Mouse (Mus musculus): ENCODE results near the gene Wdr5b.
"Not testable (repeated sequence)": the region's sequence is repeated elsewhere in the genome, so short reads cannot be mapped to it uniquely, and the experiment has no call there.

The Wdr5b gene

DNA sequence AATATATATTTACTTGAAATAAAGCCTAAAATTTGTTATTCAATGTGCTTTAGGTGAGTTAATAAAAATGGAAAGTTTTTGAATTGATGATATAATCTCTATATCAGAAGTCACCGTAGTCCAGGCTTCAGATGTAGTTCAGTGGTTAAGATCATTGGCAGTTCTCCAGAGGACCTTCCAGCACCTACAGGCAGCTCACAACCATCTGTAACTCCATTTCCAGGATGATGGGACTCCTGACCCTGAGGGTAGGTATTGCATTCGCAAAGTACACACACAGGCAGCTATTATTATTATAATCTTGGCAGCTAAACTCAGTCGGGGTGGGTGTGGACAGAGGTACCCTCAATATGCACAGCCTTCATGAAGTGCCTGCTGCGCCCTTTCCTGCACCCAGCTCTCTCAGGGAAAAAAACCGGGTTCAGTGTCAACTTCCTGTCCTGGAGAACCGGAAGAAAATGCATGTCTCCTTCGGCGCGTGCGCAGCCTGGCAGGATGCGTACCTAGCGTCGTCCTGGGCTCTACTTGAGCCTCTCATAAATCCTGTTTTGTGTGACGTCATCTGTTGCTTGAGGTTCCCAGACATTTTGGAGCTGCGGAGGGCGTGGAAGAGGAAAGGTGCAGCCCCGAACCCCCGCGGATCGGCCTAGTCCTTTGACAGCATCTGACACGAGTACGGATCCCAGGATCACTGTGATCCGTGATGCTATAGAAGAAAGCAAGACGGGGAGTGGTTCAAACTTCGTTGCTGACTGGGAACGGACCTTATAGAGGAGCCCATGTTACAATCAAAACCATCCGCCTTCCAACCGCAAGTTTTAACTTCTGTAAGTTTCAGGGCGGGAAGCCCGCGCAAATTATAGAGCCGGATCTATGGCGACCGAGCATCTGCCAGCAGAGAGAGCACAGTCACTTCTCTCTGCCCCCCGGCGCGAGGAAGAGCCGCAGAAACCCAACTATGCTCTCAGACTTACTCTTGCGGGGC lies at the start of gene Wdr5b:
Gene Wdr5b (plus strand): TSS at position 551 of the 985 bp plus-strand sequence.
- peak; percentile 98 for DNase-seq

- DNase-seq = no peak
These were observed 48.6 kb upstream of the Wdr5b start for GRCm38 (mm10) chr16:35992391-35992790.

DNA sequence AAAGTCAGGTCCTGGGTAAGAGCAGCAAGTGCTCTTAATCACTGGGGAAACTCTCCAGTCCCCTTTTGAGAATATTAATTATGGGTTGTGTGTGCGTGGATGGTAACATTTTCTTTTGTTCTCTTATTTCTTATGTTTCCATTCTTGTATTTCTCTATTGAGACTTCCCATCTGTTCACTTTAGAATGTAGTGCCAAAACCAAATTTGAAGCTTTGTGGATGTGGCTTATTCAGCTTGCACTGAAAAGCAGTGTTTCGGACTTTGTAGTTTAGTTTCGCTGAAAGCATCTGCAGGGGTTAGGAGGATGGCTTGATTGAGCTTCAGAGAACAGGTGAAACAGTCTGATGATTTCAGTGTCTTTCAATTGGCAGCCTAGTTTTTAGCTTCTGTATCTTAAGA lies 47.7 kb upstream of the Wdr5b start:
- DNase-seq = no peak

- not testable (repeated sequence) for DNase-seq
These were observed 42.1 kb upstream of the Wdr5b start for GRCm38 (mm10) chr16:35998852-35999251.

GRCm38 (mm10) chr16:36008396-36008795 lies 32.6 kb upstream of the Wdr5b start:
- no peak for DNase-seq

DNA sequence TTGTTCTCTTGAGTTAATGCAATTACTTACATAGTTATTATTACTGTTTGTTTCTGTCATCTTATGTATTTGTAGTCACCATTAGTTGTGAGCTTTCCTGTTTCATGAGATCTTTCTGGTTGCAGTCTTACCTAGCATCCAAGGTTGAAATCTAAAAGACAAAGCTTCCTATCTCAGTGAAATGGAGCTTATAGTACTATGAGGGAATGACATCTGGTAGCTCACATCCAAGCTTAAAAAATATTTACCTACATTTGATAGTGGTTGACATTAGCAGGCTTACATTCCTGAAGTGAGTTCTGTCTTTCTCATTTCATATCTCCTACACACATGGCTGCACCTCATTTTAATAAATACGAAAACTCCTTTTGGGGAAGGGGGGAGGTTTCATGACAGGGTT lies 24.7 kb upstream of the Wdr5b start:
- no peak for DNase-seq

DNA sequence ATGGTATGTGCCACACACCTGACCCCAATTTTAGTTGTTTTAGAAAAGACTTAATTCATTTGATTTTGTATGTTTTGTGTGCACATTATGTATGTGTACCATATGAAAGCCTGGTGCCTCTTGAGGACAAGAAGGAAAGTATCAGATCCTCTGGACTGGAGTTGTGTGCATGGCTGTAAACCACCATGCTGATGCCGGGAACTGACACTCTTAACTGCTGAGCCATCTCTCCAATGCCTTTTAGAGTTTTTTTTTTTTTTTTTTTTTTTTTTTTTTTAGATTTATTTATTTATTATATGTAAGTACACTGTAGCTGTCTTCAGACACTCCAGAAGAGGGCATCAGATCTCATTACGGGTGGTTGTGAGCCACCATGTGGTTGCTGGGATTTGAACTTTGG lies 12.9 kb upstream of the Wdr5b start:
- not testable (repeated sequence) for DNase-seq

- DNase-seq = no peak
These were observed 633 bp downstream of the Wdr5b start for GRCm38 (mm10) chr16:36041625-36042020.

GRCm38 (mm10) chr16:36043073-36043472 lies 2.1 kb downstream of the Wdr5b start:
- DNase-seq = no peak

DNA sequence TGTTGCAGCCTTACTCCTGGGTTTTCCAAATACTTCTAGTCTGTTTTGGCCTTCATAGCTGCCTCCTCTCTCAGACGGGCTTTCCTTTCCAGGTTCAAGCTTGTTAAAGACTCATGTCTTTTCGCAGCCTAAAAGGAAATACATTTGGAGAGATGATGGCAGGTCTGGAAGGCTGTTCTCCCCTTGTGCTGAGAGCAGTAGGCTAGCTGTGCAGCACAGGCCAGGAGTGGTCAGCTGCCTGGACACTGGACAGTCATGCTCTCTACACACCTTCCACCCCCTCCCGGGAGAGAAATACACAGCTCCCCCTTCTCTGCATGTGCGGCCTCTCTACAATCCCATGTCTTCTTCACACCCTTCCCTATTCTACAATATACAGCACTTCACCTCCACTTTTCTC lies 3.0 kb downstream of the Wdr5b start:
- no peak for DNase-seq

DNA sequence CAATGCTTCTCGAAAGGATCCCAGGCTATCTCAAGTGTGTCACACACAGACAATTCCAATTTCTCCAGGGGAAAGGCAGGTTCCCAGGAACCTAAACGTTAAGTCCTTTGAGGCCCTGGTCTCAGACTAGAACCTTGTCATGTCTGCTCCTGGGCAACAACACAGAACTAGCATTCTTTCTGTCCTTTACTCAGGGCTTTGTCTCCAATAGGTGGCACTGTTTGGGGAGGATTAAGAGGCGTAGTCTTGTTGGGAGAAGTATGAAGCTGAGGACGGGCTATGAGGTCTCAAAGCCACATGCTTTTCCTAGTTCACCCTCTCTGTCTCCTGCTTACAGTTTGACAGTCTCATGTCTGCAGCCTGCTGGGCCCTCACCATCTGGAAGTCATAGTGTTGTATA lies 6.5 kb downstream of the Wdr5b start:
- DNase-seq = no peak

DNA sequence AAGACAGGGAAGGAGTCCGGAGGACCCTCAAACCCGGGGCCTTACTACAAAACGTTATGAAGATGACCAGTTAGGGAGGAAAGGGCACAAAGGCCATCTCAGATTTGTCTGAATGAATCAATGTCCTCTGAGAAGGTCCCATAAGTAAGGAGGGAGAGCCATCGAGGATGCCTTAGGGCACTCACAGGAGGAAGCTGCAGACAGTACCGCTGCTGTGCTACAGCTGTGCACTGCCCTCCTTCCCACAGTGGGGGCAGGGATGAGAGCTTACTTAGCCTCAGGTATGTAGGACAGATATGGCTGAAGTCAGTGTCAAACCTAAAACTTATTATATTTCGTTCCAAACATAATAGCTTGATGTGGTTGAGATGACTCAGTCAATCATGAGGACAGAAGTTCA lies 10.5 kb downstream of the Wdr5b start:
- no peak for DNase-seq

GRCm38 (mm10) chr16:36053524-36054275 lies 12.7 kb downstream of the Wdr5b start:
- no peak for DNase-seq

DNA sequence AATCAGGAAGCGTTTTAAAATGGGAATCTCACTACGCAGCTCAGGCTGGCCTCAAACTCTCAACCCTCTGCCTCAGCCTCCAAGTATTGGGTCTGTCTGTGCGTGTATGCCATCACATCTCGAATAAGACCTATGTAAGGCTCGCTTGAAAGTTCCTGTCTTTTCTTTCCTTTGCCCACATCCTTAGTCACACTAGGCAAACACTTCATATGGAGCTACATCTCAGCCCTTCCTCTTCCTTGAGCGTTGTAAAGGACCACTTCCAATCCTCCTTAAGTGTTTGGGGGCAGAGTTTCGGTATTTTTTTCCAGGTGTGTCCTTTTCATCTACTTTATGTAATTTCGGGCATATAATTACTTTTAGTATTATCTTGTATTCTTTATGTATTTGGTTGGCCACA lies 13.9 kb downstream of the Wdr5b start:
- DNase-seq = no peak

GRCm38 (mm10) chr16:36056416-36056815 lies 15.4 kb downstream of the Wdr5b start:
- DNase-seq = no peak

DNA sequence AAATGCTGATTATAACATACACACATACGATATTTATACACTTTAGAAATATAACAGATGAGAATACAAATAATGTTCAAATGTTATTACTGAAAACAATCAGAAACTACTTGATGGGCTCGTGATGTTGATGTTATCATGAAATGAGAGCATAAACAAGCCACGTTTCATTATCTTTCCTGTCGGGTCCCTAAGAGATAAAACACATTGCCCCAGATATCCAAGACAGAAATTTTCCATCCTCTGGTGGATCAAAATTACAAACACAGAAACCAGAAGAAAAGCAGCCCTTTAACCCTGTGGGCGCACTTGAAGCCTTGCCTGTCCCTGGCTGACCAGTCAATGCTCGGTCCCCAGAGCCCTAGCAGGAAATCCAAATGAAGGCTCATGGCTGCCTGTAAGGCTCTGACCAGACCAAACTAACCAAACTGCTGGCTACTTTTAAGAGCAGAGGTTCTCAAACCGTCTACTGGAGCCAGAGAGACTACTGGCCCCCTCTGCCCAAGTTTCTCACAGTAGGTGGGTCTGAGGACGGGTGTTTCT lies 17.0 kb downstream of the Wdr5b start:
- no peak for DNase-seq

DNA sequence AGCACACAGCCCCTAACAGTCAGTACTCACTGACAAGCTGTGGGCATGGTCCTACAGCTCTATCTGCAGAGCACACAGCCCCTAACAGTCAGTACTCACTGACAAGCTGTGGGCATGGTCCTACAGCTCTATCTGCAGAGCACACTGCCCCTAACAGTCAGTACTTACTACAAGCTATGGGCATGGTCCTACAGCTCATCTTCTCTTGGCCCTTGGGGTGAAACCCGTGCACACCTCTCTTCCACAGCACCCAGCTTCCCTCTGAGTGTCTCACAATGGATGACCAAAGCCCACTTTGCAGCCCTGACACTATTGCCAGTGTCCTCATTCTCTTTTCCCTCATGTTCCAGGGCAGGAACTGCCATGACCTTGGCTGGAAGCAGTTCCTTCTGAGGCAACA lies 21.5 kb downstream of the Wdr5b start:
- not testable (repeated sequence) for DNase-seq

DNA sequence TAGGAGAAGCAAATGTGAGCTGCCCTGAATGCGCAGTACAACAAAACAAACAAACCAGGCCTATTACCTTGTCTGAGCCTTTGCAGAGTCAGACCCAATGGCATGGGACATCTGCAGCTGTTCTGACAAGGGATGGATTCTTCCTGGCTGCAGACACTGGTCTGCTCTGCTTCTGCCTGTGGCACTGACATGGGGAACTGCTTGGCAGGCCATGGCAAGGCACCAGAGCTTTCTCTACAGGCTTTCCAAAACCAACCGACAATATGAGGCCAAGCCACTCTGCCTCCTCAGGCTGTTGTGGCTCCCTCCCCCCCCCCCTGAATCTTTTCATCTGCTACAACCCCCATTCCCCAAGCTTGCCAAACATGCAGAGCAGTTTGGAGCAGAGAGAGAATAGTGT lies 22.3 kb downstream of the Wdr5b start:
- DNase-seq = no peak

- DNase-seq = no peak
These were observed 23.9 kb downstream of the Wdr5b start for GRCm38 (mm10) chr16:36064904-36065303.

DNA sequence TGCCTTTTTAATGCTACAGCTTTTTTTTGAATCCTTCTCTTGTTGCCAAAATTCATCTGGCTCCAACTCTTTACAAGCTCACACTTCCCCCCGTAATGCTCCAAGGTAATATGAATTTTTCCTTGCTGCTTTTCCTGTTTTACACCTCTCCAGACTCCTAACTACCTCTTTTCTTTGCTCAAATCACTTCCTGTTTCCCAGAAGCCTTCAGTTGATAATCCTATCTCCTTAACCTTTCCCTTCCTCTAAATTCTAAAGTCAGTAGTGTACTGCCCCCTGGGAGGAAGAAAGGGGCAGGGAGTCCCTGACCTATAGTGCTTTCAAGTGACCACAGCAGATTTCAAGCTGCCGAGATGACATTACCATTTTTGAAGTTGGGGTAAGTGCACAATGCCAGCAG lies 26.7 kb downstream of the Wdr5b start:
- no peak for DNase-seq

DNA sequence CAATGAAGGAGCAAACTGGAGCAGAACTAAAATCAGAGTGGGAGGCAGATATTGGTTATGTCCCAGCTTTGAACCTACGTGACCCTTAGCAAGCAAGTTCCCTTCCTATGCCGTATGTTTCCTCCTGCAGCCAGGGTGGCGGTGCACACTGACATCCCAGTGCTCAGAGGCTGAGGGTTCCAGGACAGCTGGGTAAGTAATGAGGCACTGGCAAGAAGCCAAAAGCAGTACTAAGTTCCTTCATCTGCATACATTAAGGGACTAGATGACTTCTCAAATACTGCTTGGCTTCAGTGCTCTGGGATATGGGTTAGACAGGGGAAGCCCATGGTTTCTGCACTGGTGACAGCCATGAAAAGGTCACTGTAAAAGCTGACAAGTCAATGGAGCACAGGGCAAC lies 27.4 kb downstream of the Wdr5b start:
- no peak for DNase-seq

DNA sequence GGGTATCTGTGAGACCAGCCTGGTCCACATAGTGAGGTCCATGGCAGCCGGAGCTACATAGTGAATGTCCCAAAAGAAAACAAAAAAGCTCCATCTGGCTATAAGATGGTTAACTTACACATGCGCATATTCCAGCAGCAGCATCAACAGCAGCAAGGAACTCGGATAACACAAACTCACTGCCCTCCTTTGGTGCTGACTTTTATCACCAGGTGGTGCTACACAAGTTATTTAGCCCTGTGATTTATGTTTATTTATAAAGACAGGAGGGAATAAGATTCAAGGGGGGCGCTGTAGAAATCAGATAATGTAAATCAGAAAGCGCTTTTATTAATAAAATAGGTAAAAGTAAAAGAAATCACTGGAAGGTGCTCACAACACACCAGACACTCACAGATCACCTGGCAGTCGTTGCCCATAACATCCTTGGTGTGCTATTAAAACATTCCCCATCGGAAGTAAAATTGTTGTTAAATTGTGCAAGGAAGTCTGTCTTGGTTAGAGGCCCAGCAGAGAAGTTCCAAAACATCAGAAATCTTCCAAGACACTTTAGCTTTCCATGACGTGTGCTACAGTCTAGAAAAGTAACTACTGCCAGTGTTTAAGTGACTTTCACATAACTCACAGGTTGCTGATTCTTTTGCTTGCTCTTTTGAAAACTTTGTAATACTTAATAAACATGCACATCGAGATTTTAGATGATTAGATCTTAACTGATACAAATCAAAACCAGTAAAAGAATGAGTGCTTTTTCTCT lies 29.0 kb downstream of the Wdr5b start:
- peak; percentile 22 for DNase-seq

GRCm38 (mm10) chr16:36071071-36071449 lies 30.1 kb downstream of the Wdr5b start:
- DNase-seq = no peak

Measured in kidney, adult 9 months (tissue).